Mouse (Mus musculus): ENCODE results near the gene Fgfr2. TPM values are rescaled to one million over a fixed set of nuclear protein-coding genes. Genes with fewer than 3 reads are reported as not detected.

Fgfr2 gene
- total RNA-seq, 2 experiments from 2014 or later: 27.3 to 32.7 TPM

- intact Hi-C loops (cut with DNase I): no loop called here
- DNase-seq (ENCODE audit: low spot score in 2 of 2): no peak
These were observed 841.4 kb downstream of the Fgfr2 start for GRCm38 (mm10) chr7:132281753-132282152.

- intact Hi-C loops (cut with DNase I): no loop called here
These were observed 844.5 kb downstream of the Fgfr2 start for GRCm38 (mm10) chr7:132278658-132279057.

GRCm38 (mm10) chr7:132276287-132276686 lies 846.9 kb downstream of the Fgfr2 start:
- intact Hi-C loops (cut with DNase I): no loop called here

More at GRCm38 (mm10) chr7:132278658-132279057, 844.5 kb downstream of the Fgfr2 start:
- no peak for DNase-seq (ENCODE audit: low spot score in 2 of 2)

DNA sequence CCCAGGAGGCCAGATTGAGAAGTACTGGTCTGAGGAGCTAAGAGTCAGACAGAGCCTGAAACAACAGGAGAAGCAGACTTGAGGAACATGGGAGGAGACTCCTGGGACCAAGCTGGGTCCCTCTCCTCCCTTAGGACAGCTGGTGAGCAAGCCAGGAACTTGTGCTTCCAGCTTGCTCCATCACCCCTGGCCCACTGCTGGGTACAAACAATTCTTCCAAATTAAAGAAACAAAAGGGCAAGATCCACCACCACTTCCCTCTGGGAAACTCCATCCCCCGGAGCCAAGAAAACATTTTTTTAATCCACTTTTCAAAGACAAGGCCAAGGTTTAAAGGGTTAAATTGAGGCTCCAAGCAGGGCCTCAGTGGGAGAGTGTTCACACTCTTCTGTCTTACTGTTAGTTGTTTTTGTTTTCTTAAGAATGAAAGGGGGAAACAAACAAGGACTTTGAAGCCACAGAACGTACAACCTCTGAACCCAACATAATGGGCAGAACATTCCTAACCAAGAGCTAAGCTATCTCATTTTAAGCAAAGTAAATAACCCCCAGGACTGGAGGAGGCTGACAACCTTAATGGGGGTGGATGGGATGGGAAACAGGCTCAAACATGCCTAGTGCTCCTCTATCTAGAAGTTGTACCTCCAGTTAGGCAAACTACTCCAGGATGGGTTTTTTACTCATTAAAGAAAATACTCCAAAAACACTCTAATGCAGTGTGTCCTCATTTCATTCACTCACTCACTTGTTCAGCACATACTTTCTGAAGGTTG lies 849.2 kb downstream of the Fgfr2 start:
- no peak for DNase-seq (ENCODE audit: low spot score in 2 of 2)
- intact Hi-C loops (cut with DNase I): no loop called here

More at GRCm38 (mm10) chr7:132276287-132276686, 846.9 kb downstream of the Fgfr2 start:
- DNase-seq (ENCODE audit: low spot score in 2 of 2): no peak

GRCm38 (mm10) chr7:132272984-132273383 lies 850.2 kb downstream of the Fgfr2 start:
- intact Hi-C loops (cut with DNase I): no loop called here
- no peak for DNase-seq (ENCODE audit: low spot score in 2 of 2)

DNA sequence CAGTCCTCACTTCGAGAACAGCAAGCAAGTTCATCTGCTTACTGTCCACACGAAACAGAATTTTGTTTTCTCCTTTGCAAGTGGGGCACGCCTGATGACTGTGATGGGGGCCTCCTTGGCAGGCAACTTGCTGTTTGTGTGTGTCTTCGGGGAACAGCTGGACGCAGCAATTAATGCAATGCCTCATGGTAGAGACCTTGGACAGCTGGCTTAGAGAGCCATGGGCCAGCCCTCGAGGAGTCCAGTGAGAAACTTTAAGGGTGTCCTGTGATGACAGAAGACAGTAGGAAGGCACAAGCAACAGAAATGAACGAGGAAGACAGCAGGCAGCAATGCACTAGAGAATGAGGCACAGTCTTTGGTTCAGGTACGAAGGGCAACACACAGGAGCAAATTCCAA lies 852.8 kb downstream of the Fgfr2 start:
- intact Hi-C loops (cut with DNase I): no loop called here
- DNase-seq (ENCODE audit: low spot score in 2 of 2): no peak

DNA sequence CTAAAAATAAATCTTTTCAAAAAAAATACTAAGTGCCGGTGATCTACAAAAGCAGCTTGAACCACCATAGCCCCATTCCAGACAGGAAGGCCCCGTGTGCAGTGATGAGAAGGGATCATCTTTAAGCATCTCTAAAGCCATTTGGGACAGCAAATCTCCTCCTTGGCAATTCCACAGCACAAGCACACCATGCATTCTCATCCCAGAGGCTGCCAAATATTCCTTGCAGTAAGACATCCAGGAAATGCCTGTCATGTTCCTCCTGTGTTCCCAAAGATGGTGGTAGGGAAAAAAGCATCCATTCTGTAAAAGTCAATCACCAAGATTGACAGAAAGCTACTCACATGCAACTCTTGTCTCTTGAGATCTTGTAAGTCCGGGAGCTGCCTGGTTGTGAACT lies 853.5 kb downstream of the Fgfr2 start:
- no peak for DNase-seq (ENCODE audit: low spot score in 2 of 2)
- intact Hi-C loops (cut with DNase I): no loop called here

DNA sequence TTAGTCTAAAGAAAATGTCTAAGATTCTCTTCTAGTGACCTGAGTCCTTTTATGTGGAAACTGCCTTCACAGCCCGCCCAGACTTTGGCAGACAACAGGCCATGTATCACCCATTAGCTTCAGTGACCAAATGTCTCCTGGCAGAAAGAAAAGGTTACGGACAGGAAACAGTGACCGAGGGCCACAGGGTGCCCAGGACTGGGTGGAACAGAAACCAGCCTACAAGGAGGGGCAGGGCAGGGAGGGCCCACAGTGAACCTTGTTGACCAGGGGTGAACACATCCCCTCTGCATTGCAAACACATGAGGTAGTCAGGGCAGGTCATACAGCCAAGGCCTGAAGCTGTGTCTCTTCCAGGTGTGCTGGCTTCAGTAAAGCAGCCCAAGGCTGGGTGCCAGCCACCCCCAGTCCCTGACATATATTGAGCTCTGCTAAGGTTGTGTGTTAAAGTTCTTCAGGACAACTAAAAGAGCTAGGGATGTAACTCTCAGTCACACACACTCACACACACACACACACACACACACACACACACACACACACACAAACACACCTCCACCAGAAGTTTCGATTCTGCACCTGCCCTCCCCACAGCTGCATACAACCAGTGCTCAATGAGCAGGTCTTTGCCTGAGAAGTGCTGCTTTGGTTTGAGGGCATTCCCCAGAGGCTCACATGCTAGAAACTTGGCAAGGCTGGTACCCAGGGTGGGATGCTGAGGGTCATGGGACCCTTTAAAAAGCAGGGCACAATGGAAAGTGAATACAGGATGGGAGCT lies 855.2 kb downstream of the Fgfr2 start:
- intact Hi-C loops (cut with DNase I): no loop called here
- DNase-seq (ENCODE audit: low spot score in 2 of 2): no peak

DNA sequence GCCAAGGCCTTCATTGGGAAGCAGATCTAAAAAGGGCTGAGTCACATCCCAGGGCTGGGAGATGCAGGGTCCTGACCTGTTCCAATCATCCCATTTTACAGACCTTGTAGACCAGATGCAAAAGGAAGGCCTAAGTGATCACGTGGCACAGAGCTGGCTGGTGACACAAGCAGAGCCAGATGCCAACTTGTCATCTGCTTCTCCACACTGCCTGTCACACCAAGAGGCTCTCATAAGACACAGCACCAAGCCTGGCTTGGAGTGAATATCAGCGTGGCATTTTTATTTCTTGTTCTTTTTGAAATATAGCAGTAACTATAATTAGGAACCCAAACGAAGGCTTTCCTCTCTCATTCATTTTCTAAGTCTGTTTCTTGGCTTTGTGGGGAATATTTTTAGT lies 858.4 kb downstream of the Fgfr2 start:
- intact Hi-C loops (cut with DNase I): no loop called here

GRCm38 (mm10) chr7:132263186-132263585 lies 860.0 kb downstream of the Fgfr2 start:
- intact Hi-C loops (cut with DNase I): no loop called here
- DNase-seq (ENCODE audit: low spot score in 2 of 2): no peak

More for the DNA sequence above, 858.4 kb downstream of the Fgfr2 start:
- DNase-seq (ENCODE audit: low spot score in 2 of 2): peak; percentile 43 to 53

GRCm38 (mm10) chr7:132262696-132263095 lies 860.5 kb downstream of the Fgfr2 start:
- intact Hi-C loops (cut with DNase I): no loop called here

DNA sequence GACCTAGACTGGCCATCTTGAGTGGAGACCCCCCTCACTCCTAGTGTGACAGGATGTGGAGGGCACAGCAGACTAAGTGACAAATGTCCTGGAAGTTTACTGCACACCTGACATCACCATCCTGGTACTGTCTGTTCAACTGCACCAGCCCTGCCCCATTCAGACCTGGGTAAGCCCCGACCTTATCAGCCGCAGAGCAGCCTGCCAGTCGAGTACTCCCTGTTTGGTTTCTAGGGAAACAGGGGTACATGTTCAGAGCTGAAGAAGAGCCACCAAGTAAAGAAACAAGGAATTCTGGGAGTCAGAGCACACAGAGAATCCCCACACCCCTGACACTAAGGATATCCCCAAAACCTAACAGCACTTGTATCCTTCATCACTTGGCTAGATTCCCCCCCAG lies 861.3 kb downstream of the Fgfr2 start:
- no peak for DNase-seq (ENCODE audit: low spot score in 2 of 2)
- intact Hi-C loops (cut with DNase I): no loop called here

More at GRCm38 (mm10) chr7:132262696-132263095, 860.5 kb downstream of the Fgfr2 start:
- DNase-seq (ENCODE audit: low spot score in 2 of 2): no peak

DNA sequence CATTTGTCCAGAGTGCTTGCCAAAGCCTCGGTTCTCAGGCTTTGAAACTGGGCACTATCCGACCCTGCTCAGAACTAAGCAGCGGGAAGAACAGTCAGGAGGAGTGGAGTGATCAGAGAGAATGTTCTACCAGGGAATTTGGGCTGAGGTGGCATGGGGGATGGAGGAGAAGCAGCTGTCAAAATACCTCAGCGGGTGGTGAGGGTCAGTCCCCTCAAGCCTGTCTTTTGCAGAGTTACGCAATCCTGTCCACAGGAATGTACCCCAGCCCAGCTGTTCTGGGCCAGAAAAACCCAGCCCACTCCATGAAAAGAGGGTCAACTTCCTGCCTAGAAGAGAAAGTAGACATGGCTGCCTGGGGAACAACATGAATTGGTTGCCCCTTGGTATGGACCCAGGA lies 862.5 kb downstream of the Fgfr2 start:
- no peak for DNase-seq (ENCODE audit: low spot score in 2 of 2)

DNA sequence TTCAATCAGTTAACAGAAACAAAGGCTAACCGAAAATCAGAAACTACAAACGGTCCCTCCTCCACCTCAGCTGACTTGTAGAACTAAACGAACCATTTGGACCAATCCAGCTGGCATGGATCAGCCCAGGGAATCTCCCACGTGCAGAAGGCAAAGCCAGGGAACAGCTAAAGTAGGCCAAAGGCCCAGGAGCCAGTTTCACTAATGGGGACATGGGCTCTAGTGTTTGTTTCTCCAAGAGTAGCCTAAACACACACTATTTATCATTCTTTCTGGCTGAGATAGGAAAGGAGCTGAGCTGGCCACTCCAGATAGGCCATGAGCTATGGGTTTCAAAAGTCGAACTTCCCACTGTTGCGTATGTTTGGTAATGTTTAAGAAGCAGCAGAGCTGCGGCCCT lies 864.3 kb downstream of the Fgfr2 start:
- peak in 1 of 2 experiments; percentile 61 for DNase-seq (ENCODE audit: low spot score in 2 of 2)

More for the DNA sequence above, 862.5 kb downstream of the Fgfr2 start:
- intact Hi-C loops (cut with DNase I): no loop called here

GRCm38 (mm10) chr7:132258216-132258615 lies 864.9 kb downstream of the Fgfr2 start:
- intact Hi-C loops (cut with DNase I): no loop called here
- no peak for DNase-seq (ENCODE audit: low spot score in 2 of 2)

More for the DNA sequence above, 864.3 kb downstream of the Fgfr2 start:
- intact Hi-C loops (cut with DNase I): no loop called here

GRCm38 (mm10) chr7:132253513-132253912 lies 869.6 kb downstream of the Fgfr2 start:
- intact Hi-C loops (cut with DNase I): no loop called here
- peak; percentile 77 to 85 for DNase-seq (ENCODE audit: low spot score in 2 of 2)

DNA sequence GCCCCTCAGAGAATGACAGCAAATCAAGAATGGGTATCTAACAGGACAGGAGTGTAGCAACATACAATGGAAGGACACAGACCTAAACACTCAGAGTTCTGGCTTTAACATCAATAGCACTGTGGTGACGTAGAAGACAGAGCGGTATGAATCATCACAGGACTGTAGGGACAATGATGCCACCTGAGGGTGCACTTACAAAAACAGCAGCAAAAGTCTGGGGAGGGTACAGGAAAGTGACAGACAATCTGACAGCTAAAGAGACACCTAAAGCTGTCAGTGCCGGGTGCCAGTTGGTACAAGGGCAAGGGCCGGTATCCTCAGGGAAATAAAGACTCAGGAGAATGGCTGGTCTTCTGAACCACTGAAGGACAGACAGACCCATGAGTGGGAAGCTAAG lies 870.1 kb downstream of the Fgfr2 start:
- intact Hi-C loops (cut with DNase I): no loop called here
- DNase-seq (ENCODE audit: low spot score in 2 of 2): no peak

- intact Hi-C loops (cut with DNase I): loop anchor here (5.0 kb wide), 1 partner anchor 68 kb away; the partner anchor contains the start of gene Chst15
- no peak for DNase-seq (ENCODE audit: low spot score in 2 of 2)
These were observed 873.5 kb downstream of the Fgfr2 start for GRCm38 (mm10) chr7:132249563-132250119.

DNA sequence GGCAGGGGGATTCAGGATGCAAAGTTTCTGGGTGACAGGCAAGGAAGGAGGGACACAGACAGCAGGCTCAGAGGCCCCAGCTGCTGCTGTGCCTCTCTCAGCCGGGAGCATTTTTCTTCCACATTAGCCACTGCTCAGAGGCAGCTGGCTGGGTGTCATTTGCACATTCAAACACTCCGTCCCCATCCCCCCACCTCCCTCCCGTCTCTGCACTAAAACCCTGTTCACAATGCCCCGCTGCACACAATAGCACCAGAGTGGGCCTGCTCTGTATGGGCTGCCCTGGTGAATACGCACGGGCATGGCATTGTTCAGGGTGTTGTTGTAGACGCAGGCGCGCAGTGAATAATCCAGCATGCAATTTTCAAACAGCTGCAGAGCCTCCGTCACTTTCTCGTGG lies 875.6 kb downstream of the Fgfr2 start:
- DNase-seq (ENCODE audit: low spot score in 2 of 2): peak in 1 of 2 experiments; percentile 45
- intact Hi-C loops (cut with DNase I): loop anchor here (5.0 kb wide), 1 partner anchor 70 kb away; the partner anchor contains the start of gene Chst15

- intact Hi-C loops (cut with DNase I): loop anchor here (5.0 kb wide), 1 partner anchor 70 kb away; the partner anchor contains the start of gene Chst15
These were observed 876.1 kb downstream of the Fgfr2 start for GRCm38 (mm10) chr7:132247091-132247490.

More at GRCm38 (mm10) chr7:132247091-132247490, 876.1 kb downstream of the Fgfr2 start:
- no peak for DNase-seq (ENCODE audit: low spot score in 2 of 2)
